Mouse (Mus musculus) kidney, adult 8-10 months (tissue): Measurements from ENCODE around the gene Nrxn1.

ENCODE experiments used
- DNase-seq, 2 experiments: peaks; one replicate each; pipeline ENCODE4 v3.0.0; 2022

Gene Nrxn1

DNA sequence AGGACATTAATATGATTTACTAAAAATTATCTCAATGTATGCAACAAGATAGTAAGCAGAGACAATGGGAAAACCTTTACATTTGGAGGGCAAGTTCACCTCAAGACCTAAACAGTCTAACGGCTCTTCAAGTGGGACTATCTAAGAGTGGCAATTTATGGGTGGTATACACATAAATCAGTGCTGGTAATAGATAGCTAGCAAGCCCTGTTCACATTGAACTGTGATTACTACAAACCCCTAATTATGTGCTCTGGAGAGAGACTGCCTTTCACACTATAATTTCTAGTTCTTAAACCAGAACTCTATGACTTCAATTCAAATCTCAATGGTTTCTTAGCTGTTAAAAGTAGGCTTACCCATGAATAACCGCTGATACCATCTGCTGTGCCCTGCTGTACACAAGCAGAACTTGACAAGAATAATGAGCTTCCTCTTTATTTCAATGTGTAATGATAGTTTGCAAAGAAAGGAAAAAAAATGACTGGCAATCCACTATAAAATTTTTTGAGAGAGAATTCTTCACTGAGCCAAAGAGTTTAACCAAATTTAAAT, 453.8 kb downstream of the Nrxn1 start:
- DNase-seq: no peak

DNA sequence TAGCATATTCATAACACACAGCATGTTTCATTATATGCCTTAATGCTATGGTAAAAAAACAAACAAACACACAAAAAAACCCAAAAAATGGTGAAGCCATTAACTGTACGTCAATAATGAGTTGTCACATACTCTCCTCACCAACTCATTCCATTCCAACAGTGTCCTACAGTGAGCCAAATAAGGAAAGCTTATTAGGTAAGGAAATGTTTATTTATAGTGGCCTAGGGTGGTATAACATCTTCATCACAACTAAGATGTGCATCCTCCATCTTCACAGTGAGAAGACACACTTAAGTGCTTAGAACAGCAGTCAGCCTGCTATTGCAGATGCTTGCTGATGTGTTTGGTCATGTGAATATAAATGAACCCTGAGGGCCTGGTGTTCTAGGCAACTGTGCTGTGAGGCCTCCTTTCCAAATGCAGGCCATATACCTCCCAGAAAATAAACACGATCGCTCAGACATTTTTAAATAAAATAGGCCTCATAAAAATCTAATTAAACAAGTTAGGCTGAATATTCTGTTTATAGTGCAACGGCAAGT, 454.6 kb downstream of the Nrxn1 start:
- DNase-seq: no peak

DNA sequence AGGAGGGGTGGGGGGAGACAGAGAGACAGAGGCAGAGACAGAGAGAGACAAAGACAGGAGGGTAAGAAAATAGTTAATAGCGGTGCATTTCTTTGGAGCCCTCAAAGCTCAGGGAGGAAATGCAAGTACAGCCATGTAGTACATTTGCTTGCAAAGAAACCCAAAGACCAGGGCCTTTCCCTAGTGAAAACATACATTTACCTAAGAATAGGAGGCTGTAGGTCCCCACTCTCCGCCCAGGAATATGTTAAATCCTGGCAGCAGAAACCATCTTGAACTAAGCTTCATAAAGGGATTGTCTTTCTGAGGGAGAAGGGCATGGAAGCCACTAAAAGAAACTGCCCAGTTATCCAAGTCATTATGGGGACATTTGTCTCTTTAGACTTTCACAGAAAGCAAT, 461.5 kb downstream of the Nrxn1 start:
- DNase-seq: no peak

DNA sequence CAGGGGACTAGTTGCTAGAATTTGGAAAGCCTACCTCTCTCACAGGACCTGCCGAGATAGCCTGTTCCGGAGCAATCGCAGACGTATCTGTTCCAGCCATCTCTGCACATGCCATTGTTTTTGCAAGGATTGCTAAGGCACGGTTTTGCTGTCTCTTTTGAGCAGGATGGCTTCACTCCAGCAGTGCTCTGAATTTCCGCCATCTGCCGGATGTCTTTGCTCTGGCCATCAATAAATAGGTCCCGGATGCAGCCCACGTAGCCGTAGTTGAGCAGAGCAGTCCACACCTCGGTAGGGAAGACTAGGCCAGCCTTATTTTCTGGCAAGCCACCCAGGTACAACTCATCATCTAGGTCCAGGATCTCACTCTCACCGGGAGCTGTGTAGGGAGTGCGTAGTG, 463.0 kb downstream of the Nrxn1 start:
- DNase-seq: peak in 1 of 2 experiments; percentile 3

DNA sequence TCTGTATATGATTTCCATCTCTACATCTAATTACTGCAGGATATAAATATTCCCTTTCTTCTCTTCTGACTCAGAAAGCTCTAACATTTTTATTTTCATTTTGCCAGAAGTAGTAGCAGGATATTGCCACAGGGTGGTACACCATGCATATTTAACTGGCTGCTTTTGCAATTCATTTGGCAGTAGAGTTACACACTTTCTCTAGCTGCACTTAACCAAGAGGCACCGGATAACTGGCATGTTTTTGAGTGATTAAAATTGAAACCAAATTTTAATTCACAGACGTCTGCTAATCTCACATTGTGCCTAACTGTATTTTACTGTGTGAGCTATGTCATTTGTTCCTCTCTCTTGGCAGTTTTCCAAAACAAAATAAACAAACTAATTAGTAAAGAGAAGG, 464.4 kb downstream of the Nrxn1 start:
- peak in 1 of 2 experiments; percentile 5 for DNase-seq

DNA sequence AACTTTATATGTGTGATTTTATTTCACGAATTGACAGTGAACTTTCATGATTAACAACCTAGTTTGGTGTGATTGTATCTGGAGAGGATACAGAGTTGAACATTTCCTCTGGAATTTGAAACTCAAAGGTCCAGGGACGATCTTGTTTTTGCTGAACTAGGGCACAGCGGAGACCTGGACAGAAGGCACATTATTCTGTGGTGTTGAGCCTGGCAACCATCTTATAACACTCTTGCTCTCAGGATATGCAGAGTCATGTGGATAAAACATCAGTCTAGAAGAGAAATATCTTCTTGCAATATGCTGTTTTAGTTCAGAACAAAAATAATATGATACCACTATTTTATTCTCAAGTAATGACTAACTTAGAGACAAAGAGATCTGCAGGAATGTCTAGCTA, 464.9 kb downstream of the Nrxn1 start:
- no peak for DNase-seq

DNA sequence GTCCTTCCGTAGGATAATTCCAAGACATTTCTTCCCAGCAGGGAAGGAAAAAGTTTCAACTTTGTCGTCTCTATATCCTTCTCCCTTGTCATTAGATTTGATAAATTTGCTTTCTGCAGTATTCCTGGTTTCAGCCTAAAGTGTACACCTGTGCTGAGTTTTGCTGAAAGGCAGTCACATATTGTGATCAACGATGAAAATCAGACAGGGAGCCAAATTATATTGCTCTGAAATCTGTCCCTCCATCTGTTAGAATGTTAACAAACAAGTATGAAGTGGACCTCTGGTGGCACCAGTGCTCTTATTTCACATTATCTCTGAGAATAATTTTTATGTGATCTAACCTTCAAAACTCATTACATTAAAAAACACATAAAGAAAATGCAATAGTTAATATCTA, 465.5 kb downstream of the Nrxn1 start:
- no peak for DNase-seq

DNA sequence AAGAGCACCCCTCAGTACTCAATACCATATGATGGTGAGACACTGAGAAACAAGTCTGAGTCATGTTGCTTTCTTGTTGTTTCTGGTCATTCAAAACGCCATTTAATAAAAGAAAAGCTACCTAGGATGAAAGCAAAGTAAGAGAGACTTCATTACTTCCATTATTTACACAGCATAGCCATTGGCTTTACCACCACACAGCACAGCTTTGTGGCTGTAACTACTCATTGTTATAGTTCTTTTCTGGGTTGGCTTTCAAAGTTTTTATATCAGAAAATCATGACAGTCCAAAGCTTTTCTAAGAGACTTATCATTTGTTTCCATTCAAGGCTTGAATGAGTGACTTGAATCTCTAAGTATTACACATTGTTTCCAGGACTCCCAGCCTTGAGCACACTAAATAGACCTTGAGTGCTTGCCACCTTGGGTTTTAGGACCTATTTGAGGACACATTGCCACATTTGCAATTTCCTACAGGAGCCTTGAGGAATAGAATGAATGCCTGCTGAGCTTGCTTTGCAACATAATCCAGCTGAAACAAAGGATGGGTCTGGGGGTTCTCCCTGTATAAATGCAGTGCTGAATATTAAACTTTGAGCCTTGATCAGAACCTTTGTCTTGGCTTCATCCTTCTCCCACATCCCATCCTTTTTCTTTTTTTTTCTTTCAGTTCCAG, 468.1 kb downstream of the Nrxn1 start:
- DNase-seq: no peak

DNA sequence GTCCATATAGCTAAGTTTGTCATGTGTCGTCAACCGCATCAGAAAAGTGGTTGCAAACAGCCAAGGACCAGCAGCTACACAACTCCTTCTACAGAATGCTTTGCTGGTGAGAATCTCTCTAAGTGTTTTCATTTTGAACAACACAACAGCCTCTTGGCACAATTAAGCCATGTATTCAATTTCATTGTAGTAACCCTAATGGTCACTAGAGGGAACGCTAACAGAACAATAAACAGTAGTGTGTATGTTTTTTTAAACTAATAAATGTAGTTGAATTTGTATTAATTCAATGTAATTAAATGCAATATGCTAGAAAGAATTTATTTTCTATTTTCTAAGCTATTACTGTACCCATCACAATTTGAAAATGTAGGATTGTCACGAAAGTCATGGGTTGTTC, 471.0 kb downstream of the Nrxn1 start:
- no peak for DNase-seq

DNA sequence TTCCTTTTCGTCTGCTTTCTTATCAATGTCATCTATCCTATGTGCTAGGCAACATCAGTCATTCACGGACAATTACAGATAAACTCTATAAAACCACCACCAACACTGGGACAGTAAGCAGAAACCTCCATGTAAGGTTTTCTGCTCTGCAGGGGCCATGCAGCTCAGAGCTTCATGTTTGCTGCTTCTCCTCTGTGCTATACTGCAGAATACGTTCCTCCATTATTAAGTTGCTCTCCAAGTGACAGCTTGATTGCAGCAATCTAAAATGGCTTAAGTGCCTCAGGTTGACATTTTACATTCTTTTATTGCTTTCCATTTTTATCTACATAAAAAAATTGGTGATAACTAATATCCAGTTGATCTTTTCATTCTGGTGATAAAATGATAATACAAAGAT, 477.9 kb downstream of the Nrxn1 start:
- no peak for DNase-seq

DNA sequence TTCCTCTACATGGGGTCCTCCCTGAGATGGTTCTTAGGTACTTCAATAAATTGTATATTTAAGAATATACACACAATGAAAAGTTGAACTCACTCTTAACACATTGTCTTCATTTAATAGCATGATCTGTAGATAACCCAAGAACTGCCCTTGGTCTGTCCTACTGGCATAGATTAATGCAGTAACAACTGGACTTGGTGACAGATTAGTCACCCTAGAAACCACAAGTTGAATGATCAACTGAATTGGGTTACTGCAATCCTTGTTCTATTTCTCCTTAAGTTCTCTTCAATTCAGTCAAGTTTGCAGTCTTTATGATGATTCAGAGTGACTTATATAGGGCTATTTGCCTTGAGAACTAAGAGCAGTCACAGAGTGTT, 485.5 kb downstream of the Nrxn1 start:
- no peak for DNase-seq

DNA sequence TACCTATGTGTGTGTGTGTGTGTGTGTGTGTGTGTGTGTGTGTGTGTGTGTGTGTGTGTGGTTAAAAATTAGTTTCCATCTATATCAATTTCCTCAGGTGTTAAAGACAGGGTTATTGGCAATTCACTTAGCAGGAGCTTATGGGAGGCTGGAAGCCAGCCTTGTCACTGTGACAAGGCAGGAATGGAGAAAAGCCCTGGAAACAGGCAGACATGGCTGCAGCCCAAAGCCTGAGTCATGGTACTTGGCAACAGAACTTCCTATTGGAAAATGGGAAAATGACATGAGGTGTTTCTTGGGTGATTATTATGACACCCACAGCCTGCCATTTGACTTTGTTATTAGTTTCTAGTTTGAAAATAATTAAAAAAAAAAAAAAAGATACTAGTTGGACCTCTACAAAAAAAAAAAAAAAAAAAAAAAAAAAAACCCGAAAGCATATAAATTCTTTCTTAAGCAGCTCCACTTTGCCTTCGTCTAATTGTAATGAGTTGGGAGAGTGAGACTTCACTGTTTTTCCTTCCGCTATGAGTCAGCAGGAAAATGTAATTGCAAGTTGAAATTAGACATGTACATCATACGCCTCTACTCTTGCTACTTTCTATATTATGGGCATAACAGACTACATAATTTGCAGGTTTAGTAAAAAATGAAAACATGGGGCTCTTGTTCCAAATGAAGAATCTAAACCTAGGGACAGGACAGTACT, 486.0 kb downstream of the Nrxn1 start:
- no peak for DNase-seq

DNA sequence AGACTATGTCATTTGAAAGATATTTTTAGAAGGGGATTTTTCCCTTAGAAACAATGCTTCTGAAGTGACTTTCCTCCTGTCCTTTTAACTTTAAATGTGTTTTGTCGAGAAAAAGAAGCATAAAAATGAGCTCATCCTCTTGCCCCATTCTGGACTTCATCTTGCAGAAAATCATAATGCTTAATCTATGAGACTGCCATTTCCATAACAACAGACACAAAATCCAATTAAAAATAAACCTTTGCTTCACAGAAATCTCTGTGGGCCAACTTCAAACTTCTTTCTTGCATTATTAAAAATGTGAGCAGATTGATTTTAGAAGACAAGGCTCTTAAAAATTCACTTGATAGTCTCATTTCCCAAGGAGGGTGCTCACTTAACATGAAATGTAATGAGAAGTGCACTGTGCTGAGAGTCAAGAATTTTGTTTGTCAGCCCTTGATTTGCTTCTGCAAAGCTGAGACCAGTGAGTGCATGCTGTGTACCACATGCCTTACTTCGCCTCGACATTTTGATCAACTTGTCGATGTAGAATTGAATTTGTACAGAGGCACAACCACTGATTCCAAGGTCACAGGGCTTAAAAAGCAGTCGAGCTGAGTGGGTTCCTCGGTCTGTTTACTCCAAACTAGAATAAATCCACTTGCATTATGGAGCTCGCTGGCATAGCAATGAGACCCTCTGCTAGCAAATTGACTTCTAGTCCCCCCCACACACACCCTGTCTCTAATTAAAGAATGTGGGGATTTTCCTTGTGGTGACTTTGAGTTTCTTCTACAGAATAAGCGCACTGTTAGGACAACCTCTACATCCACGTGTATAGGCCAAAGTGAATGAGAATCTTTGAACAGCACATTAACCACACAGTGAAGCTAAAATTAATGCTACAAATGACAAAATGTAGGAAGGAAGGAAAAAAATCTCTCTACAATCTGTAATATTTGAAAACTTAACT, 493.0 kb downstream of the Nrxn1 start:
- DNase-seq: no peak

DNA sequence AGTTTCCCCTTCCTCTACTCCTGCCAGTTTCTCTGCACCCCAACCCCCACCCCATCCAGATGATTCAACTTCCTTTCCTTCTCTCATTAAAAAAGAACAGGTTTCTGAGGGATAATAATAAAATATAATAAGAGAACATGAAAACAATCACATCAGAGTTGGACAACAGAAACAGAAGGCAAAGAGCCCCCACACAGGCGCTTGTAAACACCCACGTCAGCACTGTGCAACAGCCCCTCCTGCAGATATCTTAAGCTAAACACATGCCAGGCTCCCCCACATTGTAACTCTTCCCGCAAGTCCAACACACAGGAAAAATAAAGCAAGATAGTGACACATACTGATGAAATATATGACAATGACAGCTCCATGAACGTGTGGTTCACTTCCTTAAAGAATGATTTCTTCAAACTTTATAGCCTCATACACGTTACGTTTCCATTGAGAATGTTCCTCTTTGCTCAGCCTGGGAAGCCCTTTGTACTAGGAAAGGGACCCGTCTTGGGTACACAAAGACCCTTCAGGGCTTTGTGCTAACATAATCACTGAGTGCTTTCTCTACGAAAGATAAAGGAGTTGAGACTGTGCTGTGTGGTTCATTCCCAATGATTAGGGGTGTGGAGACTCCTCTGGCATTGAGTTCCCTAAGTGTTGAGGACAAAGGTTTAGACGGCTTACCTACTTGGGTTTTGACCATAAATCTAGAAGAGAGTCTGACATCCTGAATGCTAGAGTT, 497.9 kb downstream of the Nrxn1 start:
- no peak for DNase-seq

DNA sequence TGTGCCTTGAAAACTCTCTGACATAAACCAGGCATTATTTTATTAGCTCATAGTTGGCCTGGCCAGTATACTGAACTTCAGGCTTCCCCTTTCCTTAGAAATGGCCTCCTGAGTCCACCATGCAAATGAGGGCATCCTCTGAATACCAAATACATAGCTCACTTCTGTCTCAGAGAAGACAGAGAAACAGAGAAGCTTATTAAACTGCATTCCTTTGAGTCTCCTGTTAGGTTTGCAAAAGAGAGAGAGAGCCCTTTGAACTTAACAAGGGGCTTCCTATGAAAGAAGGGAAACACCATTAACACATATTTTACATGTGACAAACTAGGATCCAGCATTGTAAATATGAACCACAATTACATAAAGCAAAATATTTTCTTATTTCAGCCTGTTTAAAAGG, 506.0 kb downstream of the Nrxn1 start:
- no peak for DNase-seq

DNA sequence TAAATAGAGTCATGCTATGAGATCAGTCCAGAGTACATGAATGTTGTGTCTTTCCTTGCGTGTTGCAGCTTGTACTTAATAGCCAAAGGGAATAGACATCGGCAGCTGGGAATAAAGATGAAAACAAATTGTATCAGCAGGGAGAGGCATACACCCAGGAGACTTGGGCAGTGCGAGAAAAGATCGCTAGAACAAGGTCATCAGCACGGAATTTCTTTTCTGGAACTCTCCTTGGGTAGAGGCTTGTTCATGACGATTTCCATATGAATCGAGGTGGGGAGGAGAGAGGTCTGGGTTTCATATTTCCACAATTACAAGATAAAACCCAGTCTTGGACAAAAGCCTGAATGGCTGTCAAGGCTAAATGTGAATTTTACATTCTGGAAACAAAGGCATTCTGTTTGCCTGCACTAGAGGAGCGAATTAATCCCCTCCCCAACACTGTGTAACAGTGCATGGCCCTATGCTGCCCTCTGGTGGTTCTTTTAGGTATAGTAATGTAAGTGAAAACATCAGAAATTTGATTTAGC, 508.1 kb downstream of the Nrxn1 start:
- DNase-seq: peak in 1 of 2 experiments; percentile 19

DNA sequence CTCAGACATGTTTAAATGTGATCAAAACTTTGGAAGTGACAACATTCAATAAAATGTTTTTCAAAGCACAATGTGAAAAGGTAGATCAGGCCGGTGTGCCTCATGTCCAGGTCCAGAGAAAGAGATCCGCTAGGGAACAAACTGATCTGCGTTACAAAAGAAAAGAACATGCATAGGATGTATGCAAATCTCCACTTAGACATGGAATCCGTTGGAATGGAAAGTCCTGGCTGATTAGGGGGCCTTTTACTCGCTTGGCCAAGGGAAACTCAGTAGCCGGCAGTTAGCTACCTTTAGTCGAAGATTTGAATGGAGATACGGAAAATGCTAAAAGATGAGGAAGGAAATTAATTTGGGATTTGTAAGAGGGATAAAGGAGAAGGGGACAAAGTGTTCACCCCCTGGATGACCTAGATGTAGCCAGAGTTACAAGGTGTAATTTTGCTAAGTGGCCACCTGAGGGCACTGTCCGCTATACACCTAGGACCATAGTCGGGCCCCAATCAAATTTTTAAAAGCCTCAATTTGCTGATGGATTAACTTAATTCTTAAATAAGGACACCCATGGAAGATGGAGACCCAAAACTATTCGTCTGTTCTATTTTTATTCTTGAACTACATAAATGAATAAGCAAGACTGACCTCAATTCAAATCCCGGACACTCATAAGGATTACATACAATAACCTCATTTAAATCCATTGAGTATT, 508.9 kb downstream of the Nrxn1 start:
- DNase-seq: no peak

DNA sequence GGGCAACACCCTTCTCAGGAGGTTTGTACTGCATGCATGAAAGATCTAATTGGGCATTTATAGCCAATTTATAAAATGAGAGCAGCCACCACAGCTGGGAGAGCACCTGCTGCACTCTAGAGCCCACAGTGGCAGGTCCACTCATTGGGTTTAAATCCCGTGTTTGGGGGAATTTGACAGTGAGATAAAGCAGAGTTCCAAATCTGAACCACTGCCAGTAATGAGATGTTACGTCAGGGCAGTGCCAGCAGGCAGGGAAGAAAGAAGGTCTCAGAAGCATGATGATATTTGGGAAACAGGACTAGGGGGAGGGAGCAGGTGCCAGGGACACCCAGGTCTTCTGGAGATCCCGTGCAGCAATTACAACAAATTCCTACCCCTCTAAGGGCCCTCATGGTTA, 509.7 kb downstream of the Nrxn1 start:
- DNase-seq: no peak

DNA sequence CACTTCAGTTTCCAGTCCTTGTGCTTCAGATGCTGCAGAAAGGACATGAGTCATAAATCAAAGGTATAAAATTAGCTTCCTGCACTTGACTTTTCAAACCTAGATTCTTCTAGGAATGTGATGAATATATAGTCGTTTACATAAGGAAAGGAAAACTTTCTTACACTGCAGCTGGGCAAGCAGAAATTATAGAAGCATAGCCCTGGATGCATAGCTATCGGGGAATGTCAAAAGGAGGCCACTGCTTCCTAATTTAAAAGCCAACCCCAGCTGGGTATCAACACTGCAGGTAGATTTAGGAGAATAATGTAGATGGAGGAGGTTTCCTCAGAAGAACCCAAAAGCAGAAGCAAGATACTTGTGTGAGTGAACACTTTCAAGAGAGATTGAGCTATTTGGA, 523.0 kb downstream of the Nrxn1 start:
- DNase-seq: no peak

DNA sequence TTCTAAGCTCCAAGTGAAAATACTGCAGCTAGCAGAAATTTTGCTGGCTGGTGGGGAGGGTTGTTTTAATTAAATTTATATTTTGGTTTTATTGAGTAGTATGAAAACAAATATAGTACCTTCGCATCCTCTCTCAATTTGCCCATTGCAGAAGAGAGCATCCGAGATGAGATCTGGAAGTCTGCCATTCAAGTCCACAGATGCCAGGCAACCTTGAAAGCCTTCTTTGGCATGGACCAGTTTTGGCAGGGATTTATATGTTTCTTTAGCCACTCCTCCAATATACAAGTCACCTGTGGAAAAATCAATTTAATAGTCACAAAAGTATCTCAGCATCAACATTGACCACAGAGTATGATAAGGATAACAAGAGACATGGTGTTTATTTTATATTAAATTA, 527.7 kb downstream of the Nrxn1 start:
- no peak for DNase-seq

DNA sequence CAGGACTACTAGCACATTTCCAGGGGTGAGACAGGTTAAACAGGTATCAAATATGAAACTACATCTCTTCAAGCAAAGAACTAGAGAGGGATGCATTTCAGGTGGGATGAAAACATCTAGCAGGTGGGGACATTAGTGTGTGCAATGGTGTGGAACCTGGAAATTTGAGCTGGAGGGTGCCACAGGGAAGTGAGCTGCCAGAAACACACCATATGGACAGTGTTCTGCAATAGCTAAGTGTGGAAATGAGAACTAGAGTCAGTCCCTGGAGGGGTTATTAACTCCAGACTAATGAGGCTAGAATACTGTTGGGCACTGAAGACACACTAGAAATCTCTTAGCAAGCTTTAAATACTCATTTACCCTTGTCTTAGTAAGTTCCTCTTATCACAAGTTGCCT, 536.5 kb downstream of the Nrxn1 start:
- DNase-seq: no peak
